Mouse (Mus musculus) spleen, postnatal 10 days (tissue): ENCODE results near the gene Spsb1.

Experiments
- DNase-seq, 2 experiments: peaks; one replicate each; pipeline ENCODE4 v3.0.0; 2021 to 2022; ENCODE audit warnings: low spot score in 2 of 2

Gene Spsb1

DNA sequence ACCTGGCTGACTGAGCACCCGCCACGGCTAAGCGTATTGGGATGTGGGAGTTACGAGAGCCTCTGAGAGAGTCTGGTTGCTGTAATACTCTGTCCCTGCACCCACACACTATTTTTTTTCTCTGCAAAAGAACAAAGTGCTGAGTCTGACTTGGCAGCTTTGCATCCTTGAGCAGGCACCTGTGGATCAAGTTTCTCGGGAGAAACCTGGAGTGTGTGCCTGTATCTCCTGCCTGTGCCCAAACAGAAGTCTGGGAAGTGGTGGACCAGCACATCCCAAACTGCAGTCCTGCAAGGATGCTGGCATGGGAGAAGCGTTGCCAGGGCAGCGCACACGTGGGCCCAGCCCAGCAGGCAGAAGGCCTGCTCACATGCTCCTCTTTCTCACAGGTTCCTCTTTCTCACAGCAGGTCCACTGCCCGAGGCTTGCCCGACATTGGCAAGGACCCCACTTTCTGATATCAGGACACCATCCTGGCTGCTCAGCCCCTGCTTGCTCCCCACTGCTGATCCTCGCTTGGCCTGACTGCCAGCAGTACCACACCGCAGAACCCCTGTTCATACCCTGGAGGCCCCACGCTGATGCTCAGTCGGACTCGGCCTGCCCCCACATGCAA, 36.3 kb downstream of the Spsb1 start:
- no peak for DNase-seq

DNA sequence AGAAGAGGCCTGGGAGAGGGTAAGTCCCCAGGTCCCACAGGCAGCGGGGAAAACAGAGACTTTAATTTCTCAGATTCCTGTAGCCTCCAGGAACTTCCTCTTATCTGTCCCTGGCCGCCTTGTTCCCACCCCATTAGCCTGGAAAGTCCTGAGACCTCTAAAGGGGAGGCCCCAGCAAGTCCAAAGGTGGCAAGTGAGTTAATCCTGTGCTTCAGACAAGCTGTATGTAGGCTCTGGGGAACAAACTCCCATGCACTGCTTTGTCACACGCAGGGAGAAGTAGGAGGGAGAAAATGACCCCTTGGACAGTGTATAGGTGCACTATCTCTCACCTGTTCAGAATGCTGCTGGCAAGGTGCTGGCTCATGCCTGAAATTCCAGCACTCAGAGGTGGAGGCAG, 38.0 kb downstream of the Spsb1 start:
- DNase-seq: no peak

DNA sequence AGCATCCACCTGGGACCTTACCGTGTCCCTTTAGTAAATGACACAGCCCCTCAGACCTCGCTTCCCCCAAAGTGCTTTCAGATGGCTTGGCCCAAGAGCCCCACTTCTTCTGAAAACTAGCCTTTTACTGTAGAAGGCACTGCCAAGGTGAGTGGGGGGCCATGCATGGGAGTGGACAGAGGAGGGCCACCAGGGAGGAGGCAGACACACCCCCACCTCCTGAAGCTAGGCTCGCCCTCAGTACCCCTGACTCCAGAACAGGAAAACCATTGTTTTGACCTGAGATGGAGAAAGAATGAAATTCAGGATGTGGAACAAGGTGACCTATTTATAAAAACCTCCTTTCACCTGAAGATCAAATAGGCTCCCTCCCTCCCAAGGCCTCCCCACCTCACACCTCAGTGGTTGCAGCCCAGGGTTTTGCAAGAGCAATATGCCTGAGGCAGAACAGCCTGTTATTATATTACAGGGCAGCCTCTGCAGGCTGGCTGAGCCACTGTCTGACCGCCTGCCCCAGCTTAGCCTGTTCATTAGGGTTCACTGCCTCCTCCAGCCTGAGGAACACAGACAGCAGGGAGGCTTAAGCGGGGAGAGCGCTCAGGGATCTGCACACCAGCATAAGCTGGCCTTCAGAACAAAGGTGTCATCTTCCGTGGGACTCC, 41.0 kb downstream of the Spsb1 start:
- DNase-seq: no peak

DNA sequence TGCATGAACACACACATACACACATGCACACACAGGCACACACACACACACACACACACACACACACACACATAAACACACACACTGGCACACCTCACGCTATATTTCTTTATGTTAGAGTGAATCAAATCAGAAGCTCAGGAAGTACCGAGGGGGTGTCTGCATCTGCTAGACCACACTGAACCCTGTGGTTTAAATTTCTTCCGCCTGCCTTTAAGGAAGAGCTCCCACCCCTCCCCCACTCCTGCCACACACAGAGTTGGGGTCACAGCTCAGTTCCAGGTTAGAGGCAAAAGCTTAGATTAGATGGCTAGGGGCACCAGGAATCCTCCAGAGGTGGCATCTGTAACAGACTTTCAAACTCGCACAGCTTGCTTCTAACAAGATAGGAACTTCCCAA, 42.4 kb downstream of the Spsb1 start:
- DNase-seq: no peak

DNA sequence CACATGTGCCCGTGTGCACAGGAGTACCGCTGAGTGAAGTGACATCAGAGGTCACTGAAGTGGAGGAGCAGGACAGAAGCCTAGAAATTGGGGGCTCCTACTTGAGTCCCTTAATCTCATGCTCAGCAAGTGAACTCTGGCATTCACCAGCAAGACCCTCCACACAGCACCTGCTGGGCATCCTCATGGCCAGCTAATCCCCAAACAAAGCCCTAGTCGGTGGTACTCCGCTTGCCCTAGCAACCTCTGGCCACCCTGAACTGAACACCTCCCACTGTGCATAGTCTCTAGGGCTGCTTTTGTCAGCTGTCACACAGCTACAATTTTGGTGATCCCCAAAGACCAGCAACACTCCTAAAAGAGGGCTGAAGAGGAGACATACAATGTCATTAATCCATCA, 44.3 kb downstream of the Spsb1 start:
- no peak for DNase-seq

DNA sequence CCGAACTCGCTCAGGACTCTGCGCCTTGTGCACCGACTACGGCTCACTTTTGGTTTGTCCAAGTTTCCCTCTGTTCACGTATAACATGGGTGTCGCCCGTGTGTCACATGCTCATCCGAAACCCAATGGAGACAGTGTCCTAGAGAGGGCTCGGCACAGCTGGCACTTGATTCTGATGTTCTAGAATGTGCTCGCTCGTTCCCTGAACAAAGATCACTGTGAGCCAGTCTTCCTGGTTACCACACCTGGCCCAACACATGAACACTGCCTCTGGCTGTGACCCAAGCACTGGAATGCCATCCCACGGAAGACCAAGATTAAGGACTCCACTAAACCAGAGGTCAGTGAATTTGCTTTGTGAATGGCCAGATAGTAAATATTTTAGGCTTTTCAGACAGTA, 45.3 kb downstream of the Spsb1 start:
- DNase-seq: no peak

DNA sequence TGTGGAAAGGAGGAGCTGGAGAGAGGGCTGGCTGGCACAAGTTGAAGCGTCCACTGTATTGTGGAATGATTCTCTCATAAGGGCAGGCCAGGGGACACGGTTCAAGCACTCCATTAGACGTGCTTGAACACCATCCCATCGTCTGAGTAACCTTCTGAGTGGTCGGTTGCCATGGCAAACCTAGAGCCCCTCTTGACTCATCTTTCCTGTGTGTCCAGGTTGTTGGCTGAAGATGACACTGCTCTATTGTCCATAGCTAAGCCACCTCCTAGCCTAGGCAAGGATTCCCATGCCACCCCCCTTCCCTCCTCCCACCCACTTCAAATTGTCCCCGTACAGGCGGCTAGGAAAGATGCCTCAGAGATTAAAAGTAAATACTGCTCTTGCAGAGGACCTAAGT, 45.9 kb downstream of the Spsb1 start:
- no peak for DNase-seq

DNA sequence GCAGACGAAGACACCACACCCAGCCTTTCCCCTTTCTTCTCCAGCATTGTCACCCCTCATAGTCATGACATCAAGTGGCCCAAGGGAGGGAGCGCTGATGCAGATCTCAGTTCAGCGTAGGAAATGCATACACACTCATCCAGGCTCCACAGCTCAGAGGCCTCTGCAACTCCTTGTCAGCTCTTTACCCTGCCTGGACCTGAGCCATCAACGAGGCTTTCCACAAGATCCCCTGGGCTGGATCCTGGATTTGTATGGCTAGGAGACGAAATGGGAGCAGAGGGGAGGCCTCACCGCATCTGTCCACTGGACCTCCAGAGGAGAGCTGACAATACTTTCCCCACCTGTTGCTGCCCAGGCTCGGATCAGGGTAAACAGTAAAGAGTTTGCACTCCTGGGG, 47.2 kb downstream of the Spsb1 start:
- DNase-seq: no peak

DNA sequence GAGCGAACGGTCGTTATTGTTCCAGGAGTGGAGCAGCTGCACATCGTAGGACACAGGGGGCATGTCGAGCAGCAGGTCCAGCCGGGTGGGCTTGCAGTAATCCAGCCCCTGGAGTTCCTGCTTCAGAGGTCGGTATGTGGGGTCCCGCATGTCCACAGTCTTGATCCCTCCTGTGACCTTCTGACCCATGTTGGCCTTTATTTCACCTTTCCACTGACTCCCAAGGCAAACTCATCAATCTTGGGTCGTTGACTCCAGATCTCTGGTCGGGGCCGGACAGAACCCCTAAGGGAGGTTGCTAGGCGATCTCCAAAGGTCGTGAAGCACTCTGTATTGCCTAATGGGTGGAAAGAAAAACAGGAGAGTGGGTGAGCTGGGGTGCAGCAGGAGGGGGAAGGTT, 47.9 kb downstream of the Spsb1 start:
- DNase-seq: no peak

DNA sequence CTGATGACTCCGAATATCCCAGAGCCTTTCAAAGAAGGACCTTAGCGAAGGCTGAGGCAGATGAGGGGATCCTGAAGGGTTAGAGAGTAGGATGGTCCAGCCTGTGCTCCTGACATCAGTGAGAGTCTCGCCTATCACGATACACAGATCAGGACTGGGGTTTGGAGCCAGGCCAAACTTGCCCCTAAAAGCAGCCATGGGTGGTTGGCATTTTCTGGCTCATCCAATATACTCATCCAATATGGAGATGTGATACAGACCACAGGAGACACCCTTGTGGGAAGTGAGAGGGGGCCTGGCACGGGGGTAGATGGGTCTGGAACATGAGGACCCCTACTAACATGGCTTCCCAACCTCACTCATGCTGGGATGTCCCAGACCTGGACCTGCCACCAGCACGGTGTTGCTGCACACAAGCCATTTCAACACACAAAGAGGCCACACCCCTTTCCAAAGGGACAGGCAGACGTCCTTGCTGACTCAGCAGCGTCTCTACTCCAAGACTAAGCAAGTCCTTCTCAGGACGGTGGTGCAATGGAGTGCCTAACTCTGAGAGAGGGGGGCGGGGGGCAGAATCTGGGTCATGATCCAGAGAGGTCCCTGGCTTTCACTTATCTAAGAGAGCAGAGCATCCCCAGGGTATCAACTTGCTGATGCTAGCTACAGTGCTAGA, 49.4 kb downstream of the Spsb1 start:
- DNase-seq: no peak

DNA sequence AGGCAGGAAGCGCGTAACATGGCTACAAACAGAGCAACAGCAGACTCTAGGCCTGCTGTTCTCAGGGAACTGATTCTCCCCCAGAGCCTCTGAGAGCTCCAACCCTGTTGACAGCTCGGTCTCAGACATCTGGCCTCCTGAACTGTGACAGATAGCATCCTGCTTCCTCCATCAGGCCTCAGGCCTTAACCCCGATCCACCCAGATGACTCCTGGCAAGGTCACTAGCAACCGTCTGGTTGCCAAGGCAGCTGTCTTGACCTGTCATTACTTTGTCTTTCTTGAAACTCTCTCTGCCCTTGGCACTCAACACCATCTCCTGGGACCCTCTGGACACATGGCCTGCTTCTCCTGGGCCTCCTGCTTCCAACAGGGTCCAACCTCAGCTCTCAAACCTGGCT, 51.8 kb downstream of the Spsb1 start:
- no peak for DNase-seq

DNA sequence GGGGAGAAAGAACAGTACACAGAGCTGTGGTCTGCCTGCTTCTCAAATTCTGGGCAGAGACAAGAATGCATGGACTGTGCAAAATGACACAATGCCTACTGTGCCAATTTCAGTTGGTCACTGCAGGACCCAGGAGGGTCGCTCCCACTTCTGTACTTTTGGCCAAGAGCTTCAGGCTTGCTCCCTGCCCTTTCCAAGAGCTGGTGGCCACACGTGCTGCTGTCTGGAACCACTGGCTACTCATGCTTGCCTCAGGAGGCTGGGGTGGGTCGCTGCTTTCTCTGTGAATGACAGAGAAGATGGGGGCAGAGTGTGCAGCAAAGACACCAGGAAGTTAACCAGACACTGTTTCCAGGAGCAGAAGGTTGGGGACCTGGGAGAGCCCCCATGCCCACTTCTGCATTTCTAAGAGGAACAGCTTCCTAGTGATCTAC, 53.5 kb downstream of the Spsb1 start:
- no peak for DNase-seq

DNA sequence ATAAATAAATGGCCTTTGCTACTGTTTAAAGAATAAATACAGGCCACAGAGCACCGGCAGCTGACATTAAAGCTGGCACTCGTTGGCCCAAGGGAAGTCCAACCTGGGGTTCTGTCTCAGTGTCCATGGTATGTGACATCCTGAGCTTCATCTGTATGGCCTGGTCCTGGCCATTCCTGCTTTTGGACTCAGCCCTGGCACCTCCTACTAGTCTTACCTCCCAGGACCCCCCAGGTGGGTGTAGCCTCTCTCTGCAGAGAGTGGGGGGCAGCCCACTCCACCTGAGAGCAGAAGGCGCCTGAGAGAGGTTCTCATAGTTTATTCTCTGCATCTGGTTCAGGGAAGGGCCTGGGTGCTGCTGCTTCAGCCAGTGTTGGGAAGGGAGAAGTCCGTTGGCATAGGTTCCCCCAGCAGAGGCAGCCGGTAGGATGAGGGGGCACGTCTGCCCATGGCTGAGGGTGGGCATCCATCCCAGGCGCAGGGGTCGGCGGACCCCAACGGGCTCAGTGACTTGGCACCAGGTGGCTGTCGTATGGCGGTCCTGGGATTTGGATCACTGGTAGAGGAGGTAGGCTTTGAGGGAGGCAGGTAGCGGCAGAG, 57.1 kb downstream of the Spsb1 start:
- no peak for DNase-seq

DNA sequence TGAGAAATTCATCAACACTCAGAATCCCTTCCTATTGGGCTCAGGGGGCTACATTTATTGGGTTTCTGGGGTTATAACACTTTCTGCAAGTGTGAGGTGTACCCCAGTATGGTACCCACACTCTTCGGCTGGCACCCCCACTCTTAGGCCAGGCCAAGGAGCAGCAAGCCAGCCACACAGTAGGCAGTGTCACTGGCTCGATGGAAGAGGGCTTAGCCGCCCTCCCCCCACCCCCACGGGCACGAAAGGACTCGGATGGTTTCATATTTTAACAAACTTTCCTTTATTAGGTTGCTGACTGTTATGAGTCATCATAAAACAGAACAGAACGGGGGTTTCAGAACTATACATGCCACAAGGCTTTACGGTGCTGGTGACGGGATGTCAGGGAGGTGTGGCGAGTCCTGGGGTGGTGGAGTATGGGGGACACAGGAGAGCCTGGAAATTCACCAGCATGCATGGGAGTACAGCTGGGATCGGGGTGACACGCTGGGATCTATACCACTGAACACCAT, 58.8 kb downstream of the Spsb1 start:
- no peak for DNase-seq

DNA sequence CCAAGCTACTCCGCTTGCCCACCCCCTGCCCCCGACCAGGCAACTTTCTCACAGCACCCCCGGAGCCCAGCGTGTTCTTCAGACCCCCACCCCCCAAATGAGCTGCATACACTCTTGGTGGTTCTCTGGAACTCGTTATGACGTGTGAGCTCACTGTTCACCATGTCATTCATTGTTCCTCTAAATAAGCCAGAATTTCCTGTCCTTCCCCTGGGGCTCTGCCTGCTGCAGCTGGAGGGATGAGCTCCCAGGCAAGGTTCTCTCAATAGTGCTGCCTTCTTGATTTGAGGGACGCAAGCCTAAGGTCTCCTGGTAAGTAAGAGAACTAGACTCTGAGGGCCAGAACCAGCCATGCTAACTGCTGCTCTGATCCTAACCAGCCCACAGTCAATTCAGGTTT, 59.6 kb downstream of the Spsb1 start:
- no peak for DNase-seq

DNA sequence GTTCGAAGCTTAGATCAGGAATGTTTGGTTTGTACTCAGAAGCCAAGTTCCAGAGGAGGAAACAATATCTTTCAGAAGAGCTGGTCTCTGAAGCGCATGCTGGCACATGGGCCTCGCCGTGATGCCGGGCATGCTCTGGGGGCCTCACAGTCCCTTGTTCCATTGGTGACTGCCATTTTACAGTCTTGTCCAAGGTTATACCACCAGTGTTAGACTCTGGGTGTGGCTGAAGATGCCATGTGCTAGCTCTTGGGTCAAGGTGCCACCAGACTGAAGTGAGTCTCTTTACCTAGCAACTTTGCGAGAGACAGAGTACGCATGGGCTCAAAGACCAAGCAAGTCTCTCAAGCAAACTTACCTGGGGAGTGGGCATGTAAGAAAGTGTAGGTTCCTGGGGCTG, 60.5 kb downstream of the Spsb1 start:
- DNase-seq: no peak

DNA sequence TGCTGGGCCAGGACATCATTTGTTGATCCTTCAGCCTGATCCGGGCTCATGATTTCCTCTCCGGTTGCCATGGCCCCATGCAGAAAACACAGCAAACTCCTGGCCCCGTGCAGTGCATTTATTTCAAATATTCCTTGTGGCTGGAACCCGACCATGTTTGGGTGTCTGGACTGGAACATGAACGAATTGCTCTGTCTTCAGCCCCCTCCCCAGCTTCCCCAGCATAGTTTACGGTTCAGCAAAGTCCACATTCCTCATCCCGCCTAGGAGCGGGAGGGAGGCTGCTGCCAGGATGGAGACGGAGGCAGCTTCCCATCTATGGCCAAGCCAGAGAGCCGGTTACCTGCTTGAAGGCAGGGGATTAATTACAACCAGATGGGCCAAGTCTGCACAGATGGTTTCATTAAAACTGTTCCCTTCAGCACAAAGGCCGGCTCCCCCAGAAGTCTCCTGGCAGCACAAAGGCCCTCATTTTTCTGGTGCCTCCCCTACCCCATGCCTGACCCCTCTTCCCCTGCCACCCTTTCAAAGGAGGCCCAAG, 61.2 kb downstream of the Spsb1 start:
- DNase-seq: no peak

DNA sequence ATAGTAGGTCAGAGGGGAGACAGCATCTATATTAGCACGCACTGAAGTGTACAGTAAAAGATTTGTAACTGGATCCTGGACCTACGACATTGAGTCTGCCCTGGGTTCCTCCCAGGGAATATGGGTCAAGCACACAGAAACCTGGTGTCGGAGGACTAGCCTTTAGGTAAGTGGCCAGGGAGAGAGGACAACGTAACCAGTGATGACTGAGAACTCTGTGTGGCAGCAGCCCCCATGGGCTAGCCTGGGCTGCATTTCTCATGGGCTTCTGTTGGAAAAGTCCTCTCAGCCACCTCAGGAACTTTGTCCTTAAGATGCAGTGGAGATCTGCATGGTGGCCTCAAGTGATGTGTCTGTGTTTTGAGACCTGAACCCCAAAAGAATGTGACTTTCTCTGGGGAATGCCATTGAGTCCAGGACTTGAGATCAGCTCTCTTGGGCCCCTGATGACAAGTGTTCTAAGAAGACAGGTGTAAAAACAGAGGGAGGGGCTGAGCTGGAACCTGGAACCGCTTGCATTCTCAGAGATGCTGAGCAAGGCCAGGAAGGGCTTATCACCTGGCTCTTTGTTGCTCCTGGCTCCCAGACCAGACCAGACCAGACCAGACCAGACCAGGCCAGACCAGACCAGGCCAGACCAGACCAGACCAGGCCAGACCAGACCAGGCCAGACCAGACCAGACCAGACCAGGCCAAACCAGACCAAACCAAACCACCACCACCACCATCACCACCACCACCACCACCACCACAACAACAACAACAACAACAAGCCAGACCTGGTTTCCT, 63.5 kb downstream of the Spsb1 start:
- no peak for DNase-seq

DNA sequence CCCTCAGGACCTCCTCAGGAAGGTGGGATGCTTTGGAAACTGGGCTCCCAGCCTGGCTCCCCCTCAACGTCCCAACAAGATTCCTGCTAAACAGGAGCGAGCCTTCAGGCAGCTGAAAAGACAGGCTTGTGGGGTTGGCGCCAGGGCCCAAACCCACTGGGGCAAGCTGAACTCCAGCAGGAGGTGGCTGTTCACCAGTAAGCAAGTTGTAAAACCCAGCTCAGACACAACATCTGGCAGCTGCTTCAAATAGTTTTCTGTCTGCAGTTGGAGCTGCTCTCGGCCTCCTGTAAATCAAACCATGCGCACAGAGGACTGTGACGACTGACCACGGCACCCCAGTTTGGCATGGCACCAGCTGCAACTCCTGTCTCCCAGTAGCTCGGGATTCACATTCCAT, 64.3 kb downstream of the Spsb1 start:
- no peak for DNase-seq

DNA sequence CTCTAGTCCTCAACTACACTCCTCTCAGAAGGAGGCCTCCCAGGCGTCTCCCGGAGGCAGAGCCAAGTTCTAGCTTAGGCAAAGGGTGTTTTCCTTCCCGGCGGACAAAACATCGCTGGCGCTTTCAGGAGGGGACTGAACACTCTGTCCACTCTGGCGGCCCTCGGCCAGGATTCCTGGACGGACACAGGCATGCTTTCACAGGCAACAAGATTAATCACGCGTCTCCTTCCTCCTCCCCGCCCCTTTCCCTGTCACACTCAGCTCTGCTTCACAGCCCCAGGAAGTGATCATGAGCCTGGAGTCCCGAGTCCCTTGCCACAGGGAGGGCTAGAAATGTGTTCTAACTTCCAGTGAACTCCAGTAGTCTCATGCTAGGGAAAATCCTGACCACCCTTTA, 65.0 kb downstream of the Spsb1 start:
- DNase-seq: peak in 1 of 2 experiments; percentile 33

DNA sequence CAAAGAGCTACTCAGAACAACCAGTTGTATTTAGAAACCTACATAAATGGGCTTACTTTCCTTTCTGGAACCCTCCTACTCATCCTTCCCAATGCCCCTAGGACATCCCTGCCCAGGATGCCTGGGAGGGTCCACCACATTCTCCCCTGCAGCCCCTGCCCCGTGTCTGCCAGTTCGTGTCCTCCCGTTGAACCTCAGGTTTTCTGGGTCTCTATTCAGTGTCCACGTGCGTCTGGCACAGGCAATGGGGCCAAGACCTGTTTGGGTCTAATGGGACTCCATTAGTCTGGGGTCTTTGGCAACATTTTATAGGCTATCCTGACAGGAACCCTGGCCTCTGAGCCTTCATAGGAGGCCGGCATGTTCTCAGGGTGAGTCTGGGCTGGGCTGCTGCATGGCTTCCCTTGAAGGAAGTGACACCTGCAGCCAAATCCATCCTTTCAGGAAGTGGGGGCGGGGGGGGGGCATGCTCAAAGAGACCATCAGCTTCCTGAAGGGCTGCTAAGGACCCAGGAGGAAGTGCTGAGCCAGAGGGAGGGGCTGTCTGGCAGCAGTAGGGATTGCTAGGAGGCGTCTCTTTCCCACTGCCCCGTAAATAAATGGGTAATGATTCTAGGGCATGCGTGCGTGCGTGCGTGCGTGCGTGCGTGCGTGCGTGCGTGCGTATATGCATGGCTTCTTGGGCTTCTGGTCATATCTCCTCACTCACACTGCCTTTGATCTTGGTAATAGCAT, 65.9 kb downstream of the Spsb1 start:
- DNase-seq: no peak
